In the genomic region with DNA sequence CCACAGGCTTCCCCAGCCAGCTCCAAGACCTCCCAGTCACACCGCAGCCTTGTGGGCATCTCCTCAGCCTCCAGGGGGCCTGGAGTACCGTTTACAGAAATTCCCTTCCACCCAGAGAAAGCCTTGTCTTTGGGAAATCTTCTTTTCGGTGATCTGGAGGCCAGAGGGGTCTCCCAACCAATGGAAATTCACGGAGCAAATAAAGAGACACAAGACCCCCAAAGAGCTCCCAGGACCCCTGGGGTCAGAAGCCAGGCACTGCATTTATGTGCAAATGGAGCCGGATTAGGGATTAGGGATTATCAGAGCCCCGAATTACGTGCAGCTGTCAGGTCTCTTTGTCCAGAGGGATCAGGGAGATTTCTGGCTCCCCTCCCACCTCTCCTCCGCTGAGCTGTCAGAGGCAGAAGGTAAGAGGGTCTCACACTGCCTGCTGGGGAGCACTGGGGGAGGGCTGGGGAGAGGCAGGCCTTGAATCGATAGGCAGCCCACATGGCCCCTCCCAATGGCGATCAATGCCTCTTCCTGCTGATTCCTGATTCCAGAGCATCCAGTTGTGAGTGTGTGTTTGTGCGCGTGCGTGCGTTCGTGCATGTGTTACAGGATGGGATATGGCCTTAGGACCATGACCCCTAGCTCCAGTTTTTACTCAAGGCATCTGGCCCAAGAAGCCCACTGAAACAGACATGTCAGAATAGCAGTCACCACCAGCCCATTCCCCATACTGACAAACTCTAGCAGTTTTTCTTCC, we compare ENCODE assay signal across 14 mouse cellular contexts.
DNase-seq lines count a peak whose midpoint lies in the region; ATAC-seq and TF ChIP-seq lines count a peak whose summit lies in the region.
"Had no signal": no experiment of that assay in that cellular context is flagged by ENCODE, and none has a peak within 500 bp of the region (broad histone marks: within the 10 kb centered on the region; RNA-seq: fewer than 3 reads in every experiment).

No protein-coding gene starts in this region.

- peak overlapping the region; percentile 62 for H3K27ac ChIP-seq in hindbrain, embryonic 10.5 days
- H3K27ac ChIP-seq in hindbrain, embryonic 16.5 days (ENCODE audit: low read depth, low read length), result no peak overlapping the region
- no peak overlapping the region for H3K27ac ChIP-seq in embryonic facial prominence, embryonic 11.5 days (replicated peaks; ENCODE audit: low read depth, low read length)
- H3K27ac ChIP-seq in midbrain, postnatal 0 days (ENCODE audit: low read depth, low read length), result no peak overlapping the region
- H3K27ac ChIP-seq in heart, embryonic 12.5 days (ENCODE audit: poor library complexity, severe bottlenecking), result no peak overlapping the region
- H3K27ac ChIP-seq: limb, embryonic 15.5 days; stomach, embryonic 15.5 days had no signal

- no peak for ATAC-seq in hindbrain, embryonic 16.5 days
- no peak for ATAC-seq in embryonic facial prominence, embryonic 11.5 days (replicated peaks; ENCODE audit: insufficient number of reproducible peaks, low FRiP score, low TSS enrichment, low read depth)
- no peak for ATAC-seq in midbrain, postnatal 0 days (ENCODE audit: low FRiP score)
- no peak for ATAC-seq in heart, embryonic 12.5 days (ENCODE audit: insufficient number of reproducible peaks, low FRiP score)

- peaks cover 99% of the 10 kb centered on the region for H3K27me3 ChIP-seq in hindbrain, embryonic 10.5 days (ENCODE audit: insufficient read depth, poor library complexity, severe bottlenecking)
- peaks cover 20% of the 10 kb centered on the region for H3K27me3 ChIP-seq in hindbrain, embryonic 16.5 days (replicated peaks; ENCODE audit: control insufficient read depth, insufficient read depth, low read length)
- H3K27me3 ChIP-seq in embryonic facial prominence, embryonic 11.5 days (ENCODE audit: control insufficient read depth, insufficient read depth, low read length), result peaks cover 11% of the 10 kb centered on the region; the same call in 1 of the 2 replicates
- peaks cover 7% of the 10 kb centered on the region for H3K27me3 ChIP-seq in midbrain, postnatal 0 days (ENCODE audit: insufficient read depth, low read length)
- H3K27me3 ChIP-seq in heart, embryonic 12.5 days (replicated peaks), result peaks cover 82% of the 10 kb centered on the region

- H3K36me3 ChIP-seq in hindbrain, embryonic 10.5 days, result no peaks in the 10 kb centered on the region
- H3K36me3 ChIP-seq in hindbrain, embryonic 16.5 days (ENCODE audit: control insufficient read depth, insufficient read depth, low read length), result no peaks in the 10 kb centered on the region
- H3K36me3 ChIP-seq in embryonic facial prominence, embryonic 11.5 days (replicated peaks; ENCODE audit: control insufficient read depth, insufficient read depth, low read depth, low read length), result no peaks in the 10 kb centered on the region
- H3K36me3 ChIP-seq in midbrain, postnatal 0 days (ENCODE audit: insufficient read depth, low read length), result no peaks in the 10 kb centered on the region
- H3K36me3 ChIP-seq in heart, embryonic 12.5 days, result no peaks in the 10 kb centered on the region
- H3K36me3 ChIP-seq: limb, embryonic 15.5 days; stomach, embryonic 15.5 days had no signal

- H3K4me2 ChIP-seq in hindbrain, embryonic 16.5 days (ENCODE audit: low read length), result no peak overlapping the region
- H3K4me2 ChIP-seq in embryonic facial prominence, embryonic 11.5 days (ENCODE audit: low read depth, low read length), result no peak overlapping the region
- no peak overlapping the region for H3K4me2 ChIP-seq in midbrain, postnatal 0 days (ENCODE audit: low read depth, low read length, poor library complexity, severe bottlenecking)
- no peak overlapping the region for H3K4me2 ChIP-seq in heart, embryonic 12.5 days
- H3K4me2 ChIP-seq: heart, embryonic 11.5 days; limb, embryonic 15.5 days; stomach, embryonic 15.5 days had no signal

- DNase-seq in hindbrain, embryonic 10.5 days (ENCODE audit: low spot score), result no peak
- peak; percentile 71 for DNase-seq in R1 (ENCODE audit: low read depth, low spot score)
- peak; percentile 22 for DNase-seq in embryonic facial prominence, embryonic 11.5 days (ENCODE audit: low spot score)
- no peak for DNase-seq in midbrain, postnatal 0 days (ENCODE audit: low spot score)
- DNase-seq in urinary bladder, postnatal 4 days (ENCODE audit: low spot score in 2 of 2), result no peak
- DNase-seq: adrenal gland, postnatal 36 days; kidney, adult 8-10 months; lung, adult 18-20 months; thymus, postnatal 36 days had no signal

- no peak overlapping the region for H3K9ac ChIP-seq in hindbrain, embryonic 16.5 days (ENCODE audit: low read depth, low read length)
- H3K9ac ChIP-seq in embryonic facial prominence, embryonic 11.5 days (replicated peaks; ENCODE audit: low read length), result no peak overlapping the region
- no peak overlapping the region for H3K9ac ChIP-seq in midbrain, postnatal 0 days (replicated peaks; ENCODE audit: low read length, poor library complexity, severe bottlenecking)
- no peak overlapping the region for H3K9ac ChIP-seq in heart, embryonic 12.5 days
- H3K9ac ChIP-seq: limb, embryonic 15.5 days; stomach, embryonic 15.5 days had no signal

- peak; percentile 44 for TF ChIP-seq CTCF in midbrain, postnatal 0 days (IDR thresholded peaks at IDR 0.05)

- no peaks in the 10 kb centered on the region for H3K9me3 ChIP-seq in hindbrain, embryonic 10.5 days
- no peaks in the 10 kb centered on the region for H3K9me3 ChIP-seq in hindbrain, embryonic 16.5 days (ENCODE audit: control insufficient read depth, low read length)
- no peaks in the 10 kb centered on the region for H3K9me3 ChIP-seq in embryonic facial prominence, embryonic 11.5 days (replicated peaks; ENCODE audit: control insufficient read depth, low read length)
- no peaks in the 10 kb centered on the region for H3K9me3 ChIP-seq in midbrain, postnatal 0 days (ENCODE audit: low read length)
- no peaks in the 10 kb centered on the region for H3K9me3 ChIP-seq in heart, embryonic 12.5 days (replicated peaks)
- H3K9me3 ChIP-seq: limb, embryonic 15.5 days; stomach, embryonic 15.5 days had no signal

- peaks cover 38% of the 10 kb centered on the region for H3K4me1 ChIP-seq in hindbrain, embryonic 10.5 days (replicated peaks)
- peaks cover 12% of the 10 kb centered on the region for H3K4me1 ChIP-seq in hindbrain, embryonic 16.5 days (ENCODE audit: control insufficient read depth, insufficient read depth, low read depth, low read length)
- H3K4me1 ChIP-seq in embryonic facial prominence, embryonic 11.5 days (ENCODE audit: control insufficient read depth, insufficient read depth, low read length), result peaks cover 4% of the 10 kb centered on the region; the same call in 1 of the 2 replicates
- no peaks in the 10 kb centered on the region for H3K4me1 ChIP-seq in midbrain, postnatal 0 days (ENCODE audit: insufficient read depth, low read length)
- H3K4me1 ChIP-seq in heart, embryonic 12.5 days (replicated peaks), result peaks cover 8% of the 10 kb centered on the region; the same call in 1 of the 2 replicates

- no peak overlapping the region for H3K4me3 ChIP-seq in hindbrain, embryonic 10.5 days
- no peak overlapping the region for H3K4me3 ChIP-seq in hindbrain, embryonic 16.5 days (ENCODE audit: low read length)
- H3K4me3 ChIP-seq in embryonic facial prominence, embryonic 11.5 days (ENCODE audit: low read depth, low read length), result no peak overlapping the region
- no peak overlapping the region for H3K4me3 ChIP-seq in midbrain, postnatal 0 days (ENCODE audit: low read depth, low read length)
- H3K4me3 ChIP-seq in heart, embryonic 12.5 days, result no peak overlapping the region
- H3K4me3 ChIP-seq: limb, embryonic 15.5 days; stomach, embryonic 15.5 days had no signal

- 7% methylated on average over 15 of the region's 15 CpGs for WGBS in hindbrain, embryonic 10.5 days
- WGBS in hindbrain, embryonic 16.5 days, result 10% methylated on average over 15 of the region's 15 CpGs
- WGBS in embryonic facial prominence, embryonic 11.5 days, result 8% methylated on average over 15 of the region's 15 CpGs
- WGBS in midbrain, postnatal 0 days, result 5% methylated on average over 15 of the region's 15 CpGs
- 15% methylated on average over 15 of the region's 15 CpGs for WGBS in heart, embryonic 12.5 days

Comparison
In these comparisons a context has a peak if more than half of its experiments do, and no peak if none do; other contexts are left out.
1. DNase-seq: peak in R1 (single experiment) and embryonic facial prominence, embryonic 11.5 days (single experiment); none in hindbrain, embryonic 10.5 days (single experiment), midbrain, postnatal 0 days (single experiment) and urinary bladder, postnatal 4 days (0 of 2).